Mouse (Mus musculus) cerebellum, adult 2 months (tissue): ENCODE data around the gene Pip4k2b.

ENCODE experiments used
- CTCF ChIP-seq: fragments of 200-500 bp; IDR thresholded peaks from 2 replicates; pipeline ENCODE4 v1.5.1; 2011; ENCODE audit warnings: low read depth, mild to moderate bottlenecking, control low read depth, low read length, moderate library complexity, borderline replicate concordance; ENCODE audit not compliant: insufficient read depth
- POLR2A ChIP-seq: fragments of 200-500 bp; IDR thresholded peaks from 2 replicates; pipeline ENCODE4 v1.6.1; 2011; ENCODE audit warnings: low read length, control low read depth, borderline replicate concordance; ENCODE audit not compliant: insufficient read depth

GRCm38 (mm10) chr11:97744718-97745330, 320 bp upstream of the Pip4k2b start:
- TF ChIP-seq CTCF (no peak), POLR2A (no peak)
